Mouse (Mus musculus): Measurements from ENCODE around the gene Tspear. TPM values are rescaled to one million over a fixed set of nuclear protein-coding genes. Genes with fewer than 3 reads are reported as not detected.

Gene Tspear
- polyA plus RNA-seq, 1 experiment = 1.6 TPM

GRCm38 (mm10) chr10:77926140-77926539, 239.8 kb downstream of the Tspear start:
- no peak for DNase-seq (ENCODE audit: low read depth)

GRCm38 (mm10) chr10:77927375-77927774, 241.0 kb downstream of the Tspear start:
- no peak for DNase-seq (ENCODE audit: low read depth)
- no peak for TF ChIP-seq CTCF (IDR thresholded peaks at IDR 0.05; ENCODE audit: borderline replicate concordance, extremely low read depth, insufficient read depth, insufficient read length)
- no peak for TF ChIP-seq POLR2A (IDR thresholded peaks at IDR 0.05; ENCODE audit: borderline replicate concordance, extremely low read depth, insufficient read depth, insufficient read length, poor library complexity, severe bottlenecking)

More at GRCm38 (mm10) chr10:77926140-77926539, 239.8 kb downstream of the Tspear start:
- TF ChIP-seq CTCF (IDR thresholded peaks at IDR 0.05; ENCODE audit: borderline replicate concordance, extremely low read depth, insufficient read depth, insufficient read length) = peak; percentile 66
- TF ChIP-seq POLR2A (IDR thresholded peaks at IDR 0.05; ENCODE audit: borderline replicate concordance, extremely low read depth, insufficient read depth, insufficient read length, poor library complexity, severe bottlenecking) = no peak

Other genes starting within 250 kb of the Tspear start
- gene Fam207a, start 170.8 kb upstream of the Tspear start, polyA plus RNA-seq (2012; rRNA removed) = 38.1 and 38.8 TPM in 2 replicates
- gene Itgb2, start 156.3 kb upstream of the Tspear start, polyA plus RNA-seq (2012; rRNA removed) = 0.62 and 0.94 TPM in 2 replicates
- gene Pttg1ip, start 104.8 kb upstream of the Tspear start, polyA plus RNA-seq (2012; rRNA removed) = 70.0 and 74.8 TPM in 2 replicates
- 368 and 420 TPM in 2 replicates for gene Sumo3, start 80.5 kb upstream of the Tspear start, polyA plus RNA-seq (2012; rRNA removed)
- not detected in 2 replicates for gene Gm49325, start 80.4 kb upstream of the Tspear start, polyA plus RNA-seq (2012; rRNA removed)
- 56.9 and 57.7 TPM in 2 replicates for gene Ube2g2, start 64.3 kb upstream of the Tspear start, polyA plus RNA-seq (2012; rRNA removed)
- gene Gm19402, start 4.2 kb downstream of the Tspear start, polyA plus RNA-seq (2012; rRNA removed) = not detected in 2 replicates
- gene Gm9508, start 10.7 kb downstream of the Tspear start, polyA plus RNA-seq (2012; rRNA removed) = not detected in 2 replicates
- not detected in 2 replicates for gene Gm10272, start 20.1 kb downstream of the Tspear start, polyA plus RNA-seq (2012; rRNA removed)
- gene Gm10024, start 24.9 kb downstream of the Tspear start, polyA plus RNA-seq (2012; rRNA removed) = not detected in 2 replicates
- gene Gm10142, start 29.2 kb downstream of the Tspear start, polyA plus RNA-seq (2012; rRNA removed) = not detected in 2 replicates
- gene Krtap12-1, start 34.0 kb downstream of the Tspear start, polyA plus RNA-seq (2012; rRNA removed) = not detected in 2 replicates
- not detected in 2 replicates for gene Gm10100, start 39.9 kb downstream of the Tspear start, polyA plus RNA-seq (2012; rRNA removed)
- gene Gm18596, start 56.1 kb downstream of the Tspear start, polyA plus RNA-seq (2012; rRNA removed) = not detected in 2 replicates
- not detected in 2 replicates for gene Gm9736, start 64.8 kb downstream of the Tspear start, polyA plus RNA-seq (2012; rRNA removed)
- not detected in 2 replicates for gene Gm3233, start 73.1 kb downstream of the Tspear start, polyA plus RNA-seq (2012; rRNA removed)
- gene Gm3238, start 84.8 kb downstream of the Tspear start, polyA plus RNA-seq (2012; rRNA removed) = not detected in 2 replicates
- gene Gm7138, start 90.4 kb downstream of the Tspear start, polyA plus RNA-seq (2012; rRNA removed) = not detected in 2 replicates
- not detected in 2 replicates for gene Gm3250, start 96.0 kb downstream of the Tspear start, polyA plus RNA-seq (2012; rRNA removed)
- not detected in 2 replicates for gene Gm7137, start 101.6 kb downstream of the Tspear start, polyA plus RNA-seq (2012; rRNA removed)
- gene Gm9639, start 108.5 kb downstream of the Tspear start, polyA plus RNA-seq (2012; rRNA removed) = not detected in 2 replicates
- gene Gm19668, start 112.6 kb downstream of the Tspear start, polyA plus RNA-seq (2012; rRNA removed) = not detected in 2 replicates
- not detected in 2 replicates for gene Gm9507, start 125.3 kb downstream of the Tspear start, polyA plus RNA-seq (2012; rRNA removed)
- 0.14 TPM in 1 of 2 replicates, not detected in the other for gene Gm2696, start 128.1 kb downstream of the Tspear start, polyA plus RNA-seq (2012; rRNA removed)
- gene Krtap10-4, start 140.5 kb downstream of the Tspear start, polyA plus RNA-seq (2012; rRNA removed) = not detected in 2 replicates
- not detected in 2 replicates for gene Krtap10-10, start 149.4 kb downstream of the Tspear start, polyA plus RNA-seq (2012; rRNA removed)
- not detected in 2 replicates for gene Gm36176, start 160.2 kb downstream of the Tspear start, polyA plus RNA-seq (2012; rRNA removed)
- 0.10 TPM in 1 of 2 replicates, not detected in the other for gene Gm10318, start 166.3 kb downstream of the Tspear start, polyA plus RNA-seq (2012; rRNA removed)
- not detected in 2 replicates for gene Gm3285, start 175.4 kb downstream of the Tspear start, polyA plus RNA-seq (2012; rRNA removed)
- 9.5 and 15.3 TPM in 2 replicates for gene Lrrc3, start 216.0 kb downstream of the Tspear start, polyA plus RNA-seq (2012; rRNA removed)

Data from brain, embryonic 14.5 days (tissue).